Comparison of ENCODE assay signal across 23 mouse cellular contexts in genomic region chr10:121343867-121344266, GRCm38 (mm10). TPM values are rescaled to one million over a fixed set of nuclear protein-coding genes. Genes with fewer than 3 reads are reported as not detected.
DNase-seq lines count a peak whose midpoint lies in the region; ATAC-seq and TF ChIP-seq lines count a peak whose summit lies in the region.
"Had no signal": no experiment of that assay in that cellular context is flagged by ENCODE, and none has a peak within 500 bp of the region (broad histone marks: within the 10 kb centered on the region; RNA-seq: fewer than 3 reads in every experiment).

No protein-coding gene starts in this region.

- no peak overlapping the region for H3K4me2 ChIP-seq in heart, embryonic 11.5 days
- H3K4me2 ChIP-seq in lung, embryonic 14.5 days, result no peak overlapping the region
- H3K4me2 ChIP-seq: embryonic facial prominence, embryonic 13.5 days; forebrain, embryonic 12.5 days; liver, embryonic 15.5 days; midbrain, embryonic 12.5 days had no signal

- no peak for ATAC-seq in heart, embryonic 11.5 days (replicated peaks; ENCODE audit: insufficient number of reproducible peaks, low FRiP score, low TSS enrichment)
- ATAC-seq in lung, embryonic 14.5 days (ENCODE audit: insufficient read depth), result no peak
- no peak for ATAC-seq in monocyte, adult 5-6 weeks (replicated peaks; ENCODE audit: insufficient number of reproducible peaks, low FRiP score, low TSS enrichment, poor library complexity, severe bottlenecking)
- ATAC-seq: hindbrain, postnatal 0 days; intestine, postnatal 0 days had no signal

- no peak for TF ChIP-seq CTCF in kidney, adult 2 months (conservative IDR thresholded peaks at IDR 0.05; ENCODE audit: insufficient read depth, insufficient read length, low read depth, low read length)
- no peak for TF ChIP-seq CTCF in lung, embryonic 14.5 days (IDR thresholded peaks at IDR 0.05; ENCODE audit: low read depth)

- no peak overlapping the region for H3K4me3 ChIP-seq in heart, embryonic 11.5 days (ENCODE audit: low read depth, low read length)
- no peak overlapping the region for H3K4me3 ChIP-seq in kidney, adult 2 months (ENCODE audit: insufficient read depth, low read depth, low read length)
- H3K4me3 ChIP-seq in lung, embryonic 14.5 days (ENCODE audit: low read depth, low read length), result no peak overlapping the region
- H3K4me3 ChIP-seq: embryonic facial prominence, embryonic 13.5 days; erythroblast, embryonic 14.5 days; forebrain, embryonic 12.5 days; gastrocnemius, adult 2 months; left cerebral cortex, adult 2 months; liver, embryonic 15.5 days; midbrain, embryonic 12.5 days had no signal

- H3K27ac ChIP-seq in heart, embryonic 11.5 days (ENCODE audit: low read depth, low read length), result no peak overlapping the region
- no peak overlapping the region for H3K27ac ChIP-seq in kidney, adult 2 months (ENCODE audit: insufficient read depth, low read depth, low read length)
- H3K27ac ChIP-seq in lung, embryonic 14.5 days (ENCODE audit: low read depth), result no peak overlapping the region
- H3K27ac ChIP-seq: embryonic facial prominence, embryonic 13.5 days; forebrain, embryonic 12.5 days; gastrocnemius, adult 2 months; hindbrain, postnatal 0 days; left cerebral cortex, adult 2 months; liver, embryonic 15.5 days; midbrain, embryonic 12.5 days had no signal

- H3K4me1 ChIP-seq in heart, embryonic 11.5 days (ENCODE audit: control insufficient read depth, insufficient read depth, low read length), result peaks cover under 1% of the 10 kb centered on the region; the same call in 1 of the 2 replicates
- H3K4me1 ChIP-seq in kidney, adult 2 months (ENCODE audit: control insufficient read depth, insufficient read depth, low read length), result peaks cover 2% of the 10 kb centered on the region; the same call in 1 of the 2 replicates
- H3K4me1 ChIP-seq in lung, embryonic 14.5 days (ENCODE audit: insufficient read depth), result no peaks in the 10 kb centered on the region; the same call in 1 of the 2 replicates
- H3K4me1 ChIP-seq: liver, embryonic 15.5 days had no signal

- no peak overlapping the region for H3K9ac ChIP-seq in heart, embryonic 11.5 days (ENCODE audit: low read depth, low read length)
- H3K9ac ChIP-seq in lung, embryonic 14.5 days, result no peak overlapping the region
- H3K9ac ChIP-seq: embryonic facial prominence, embryonic 13.5 days; forebrain, embryonic 12.5 days; liver, embryonic 15.5 days; midbrain, embryonic 12.5 days had no signal

- peak; percentile 24 to 38 for DNase-seq in heart, adult 9 months (ENCODE audit: low spot score in 2 of 2)
- peak; percentile 43 for DNase-seq in kidney, adult 2 months
- DNase-seq in kidney, postnatal 4 days, result no peak
- peak; percentile 52 for DNase-seq in lung, embryonic 14.5 days
- no peak for DNase-seq in lung, postnatal 4 days
- DNase-seq in lung, postnatal 25 days (ENCODE audit: low spot score), result peak; percentile 64
- DNase-seq: adrenal gland, postnatal 25 days; cerebellum, adult 8-10 months; cerebellum, postnatal 36 days; embryo, embryonic 11 days; gastrocnemius, adult 2 months; thymus, adult 2 months; thymus, postnatal 4 days had no signal

- no peak for TF ChIP-seq POLR2A in kidney, adult 2 months (IDR thresholded peaks at IDR 0.05; ENCODE audit: low read depth, low read length)

- H3K36me3 ChIP-seq in heart, embryonic 11.5 days (ENCODE audit: control insufficient read depth, insufficient read depth, low read length), result no peaks in the 10 kb centered on the region
- no peaks in the 10 kb centered on the region for H3K36me3 ChIP-seq in kidney, adult 2 months (ENCODE audit: control insufficient read depth, insufficient read depth, low read length)
- no peaks in the 10 kb centered on the region for H3K36me3 ChIP-seq in lung, embryonic 14.5 days (ENCODE audit: insufficient read depth)
- H3K36me3 ChIP-seq: embryonic facial prominence, embryonic 13.5 days; forebrain, embryonic 12.5 days; liver, embryonic 15.5 days; midbrain, embryonic 12.5 days had no signal

- no peaks in the 10 kb centered on the region for H3K9me3 ChIP-seq in heart, embryonic 11.5 days (replicated peaks; ENCODE audit: control insufficient read depth, low read length)
- H3K9me3 ChIP-seq in lung, embryonic 14.5 days (ENCODE audit: low read depth, low read length), result no peaks in the 10 kb centered on the region
- H3K9me3 ChIP-seq: embryonic facial prominence, embryonic 13.5 days; forebrain, embryonic 12.5 days; liver, embryonic 15.5 days; midbrain, embryonic 12.5 days had no signal

- no peaks in the 10 kb centered on the region for H3K27me3 ChIP-seq in heart, embryonic 11.5 days (ENCODE audit: control insufficient read depth, insufficient read depth, low read length)
- no peaks in the 10 kb centered on the region for H3K27me3 ChIP-seq in kidney, adult 2 months (replicated peaks; ENCODE audit: control insufficient read depth, insufficient read depth, low read length)
- H3K27me3 ChIP-seq in lung, embryonic 14.5 days (ENCODE audit: insufficient read depth, low read length), result no peaks in the 10 kb centered on the region

- 49% methylated on average over 6 of the region's 6 CpGs for WGBS in heart, embryonic 11.5 days (ENCODE audit: insufficient replicate concordance)
- WGBS in kidney, adult 2 months, result 48% methylated on average over 6 of the region's 6 CpGs
- WGBS in lung, embryonic 14.5 days, result 35% methylated on average over 6 of the region's 6 CpGs

RNA-seq across cellular contexts. Expression of gene Tbc1d30, which starts 7.2 kb away (rescaled TPM):
- polyA plus RNA-seq in heart, embryonic 11.5 days (2014; fragmentation: Nextera tagmentation; extraction: Ambion mirVana), result 1.1 and 1.5 TPM in 2 replicates
- polyA plus RNA-seq in kidney, adult 2 months (2012; rRNA removed), result 1.0 and 1.2 TPM in 2 replicates
- 1.7 and 2.5 TPM in 2 replicates for polyA plus RNA-seq in lung, embryonic 14.5 days (2014; fragmentation: Nextera tagmentation; extraction: Ambion mirVana)
- total RNA-seq in monocyte, adult 5-6 weeks (2017), result 4.9 to 18.6 TPM (median 9.3 TPM) in 3 replicates
- polyA plus RNA-seq: erythroblast, embryonic 14.5 days had no signal

RNA-seq across cellular contexts. Expression of gene Gns, which starts 21.0 kb away (rescaled TPM):
- 33.6 and 38.3 TPM in 2 replicates for polyA plus RNA-seq in heart, embryonic 11.5 days (2014; fragmentation: Nextera tagmentation; extraction: Ambion mirVana)
- 128 and 160 TPM in 2 replicates for polyA plus RNA-seq in kidney, adult 2 months (2012; rRNA removed)
- polyA plus RNA-seq in lung, embryonic 14.5 days (2014; fragmentation: Nextera tagmentation; extraction: Ambion mirVana), result 46.9 and 47.0 TPM in 2 replicates
- total RNA-seq in monocyte, adult 5-6 weeks (2017), result 88.0 to 114 TPM (median 88.1 TPM) in 3 replicates

Comparison
In these comparisons a context has a peak if more than half of its experiments do, and no peak if none do; other contexts are left out.
1. DNase-seq: peak in heart, adult 9 months (2 of 2), kidney, adult 2 months (single experiment), lung, embryonic 14.5 days (single experiment) and lung, postnatal 25 days (single experiment); none in kidney, postnatal 4 days (0 of 2) and lung, postnatal 4 days (0 of 2).